Mouse (Mus musculus) adrenal gland, postnatal 4 days (tissue): ENCODE results near the gene Trp53i13. TPM values are rescaled to one million over a fixed set of nuclear protein-coding genes. Genes with fewer than 3 reads are reported as not detected.
A peak's percentile ranks its signal among the peaks of the same experiment; 100 is the strongest.

Experiments used
- DNase-seq, 2 experiments: peaks; one replicate each; pipeline ENCODE4 v3.0.0; 2021 to 2022; ENCODE audit warnings: low spot score in 2 of 2, mixed read lengths in 2 of 2
- total RNA-seq, 2 experiments: library from RNA; stranded (reverse); gene quantifications; 2 replicates each; pipeline ENCODE4 v1.2.3; 2021

Trp53i13 gene
- total RNA-seq, 2 experiments from 2014 or later, result 17.5 to 19.1 TPM

GRCm38 (mm10) chr11:77464684-77465083 lies 51.1 kb downstream of the Trp53i13 start:
- peak in 1 of 2 experiments; percentile 43 for DNase-seq

- DNase-seq, result no peak
Measured at GRCm38 (mm10) chr11:77463786-77464185, 52.0 kb downstream of the Trp53i13 start.

GRCm38 (mm10) chr11:77463101-77463445 lies 52.7 kb downstream of the Trp53i13 start:
- DNase-seq, result no peak

GRCm38 (mm10) chr11:77462283-77463100 lies 53.3 kb downstream of the Trp53i13 start, which contains the start of gene Coro6:
Coro6 (plus strand) TSS chr11:77462411.
- peak in 1 of 2 experiments; percentile 48 for DNase-seq

GRCm38 (mm10) chr11:77461856-77462255 lies 53.9 kb downstream of the Trp53i13 start:
- no peak for DNase-seq

Other genes starting within 250 kb of the Trp53i13 start
- 1 to 10 TPM; 3.8 to 6.0 TPM for gene Coro6, start 53.6 kb downstream of the Trp53i13 start, total RNA-seq
- 10 to 100 TPM; 16.3 to 21.8 TPM for gene Ankrd13b, start 26.3 kb downstream of the Trp53i13 start, total RNA-seq
- gene Git1, start 22.4 kb downstream of the Trp53i13 start, total RNA-seq, result 10 to 100 TPM; 79.8 to 87.9 TPM
- gene Abhd15, start 859 bp downstream of the Trp53i13 start, total RNA-seq, result 10 to 100 TPM; 12.4 to 17.0 TPM
- gene Gm10392, start 3.2 kb upstream of the Trp53i13 start, total RNA-seq, result not detected
- 10 to 100 TPM; 56.7 to 59.7 TPM for gene Taok1, start 91.8 kb upstream of the Trp53i13 start, total RNA-seq
- 10 to 100 TPM; 87.2 to 91.6 TPM for gene Nufip2, start 170.2 kb upstream of the Trp53i13 start, total RNA-seq
- not detected for gene Cryba1, start 209.3 kb upstream of the Trp53i13 start, total RNA-seq
- 10 to 100 TPM; 90.0 to 90.8 TPM for gene Myo18a, start 247.3 kb upstream of the Trp53i13 start, total RNA-seq